Comparison of ENCODE assay signal across 8 mouse cellular contexts in genomic region chr6:5255722-5256451, GRCm38 (mm10). TPM values are rescaled to one million over a fixed set of nuclear protein-coding genes. Genes with fewer than 3 reads are reported as not detected.
DNase-seq lines count a peak whose midpoint lies in the region; ATAC-seq and TF ChIP-seq lines count a peak whose summit lies in the region.

TSS of gene Pon3 (minus strand) at chr6:5256286.

- TF ChIP-seq CTCF in lung, embryonic 14.5 days (IDR thresholded peaks at IDR 0.05; ENCODE audit: low read depth), result no peak

- no peaks in the 10 kb centered on the region for H3K36me3 ChIP-seq in embryonic facial prominence, embryonic 14.5 days (ENCODE audit: control insufficient read depth, insufficient read depth, low read length)
- no peaks in the 10 kb centered on the region; the same call in 1 of the 2 replicates for H3K36me3 ChIP-seq in heart, embryonic 12.5 days
- no peaks in the 10 kb centered on the region for H3K36me3 ChIP-seq in kidney, embryonic 14.5 days (ENCODE audit: control insufficient read depth, insufficient read depth, low read length)
- H3K36me3 ChIP-seq in lung, embryonic 14.5 days (ENCODE audit: insufficient read depth), result no peaks in the 10 kb centered on the region
- no peaks in the 10 kb centered on the region for H3K36me3 ChIP-seq in neural tube, embryonic 15.5 days

- H3K4me3 ChIP-seq in embryonic facial prominence, embryonic 14.5 days (ENCODE audit: low read depth, low read length), result peak within 1 kb of the TSS; percentile 33
- peak within 1 kb of the TSS; percentile 63 for H3K4me3 ChIP-seq in heart, embryonic 12.5 days
- peak within 1 kb of the TSS; percentile 44 for H3K4me3 ChIP-seq in kidney, embryonic 14.5 days (ENCODE audit: low read length)
- H3K4me3 ChIP-seq in lung, embryonic 14.5 days (ENCODE audit: low read depth, low read length), result peak within 1 kb of the TSS; percentile 33
- peak within 1 kb of the TSS; percentile 30 for H3K4me3 ChIP-seq in neural tube, embryonic 15.5 days (replicated peaks)

- peak; percentile 90 for ATAC-seq in embryonic facial prominence, embryonic 14.5 days (ENCODE audit: low read depth)
- ATAC-seq in heart, embryonic 12.5 days (ENCODE audit: insufficient number of reproducible peaks, low FRiP score), result peak; percentile 85
- ATAC-seq in kidney, embryonic 14.5 days (ENCODE audit: low FRiP score, low TSS enrichment), result peak; percentile 85
- peak; percentile 95 for ATAC-seq in lung, embryonic 14.5 days (ENCODE audit: insufficient read depth)
- peak; percentile 50 for ATAC-seq in neural tube, embryonic 15.5 days (ENCODE audit: low FRiP score)

- no peaks in the 10 kb centered on the region for H3K9me3 ChIP-seq in embryonic facial prominence, embryonic 14.5 days (ENCODE audit: control insufficient read depth, low read length)
- H3K9me3 ChIP-seq in heart, embryonic 12.5 days (replicated peaks), result no peaks in the 10 kb centered on the region
- no peaks in the 10 kb centered on the region for H3K9me3 ChIP-seq in kidney, embryonic 14.5 days (ENCODE audit: control insufficient read depth, low read length)
- no peaks in the 10 kb centered on the region for H3K9me3 ChIP-seq in lung, embryonic 14.5 days (ENCODE audit: low read depth, low read length)
- no peaks in the 10 kb centered on the region for H3K9me3 ChIP-seq in neural tube, embryonic 15.5 days (replicated peaks)

- H3K4me2 ChIP-seq in embryonic facial prominence, embryonic 14.5 days (ENCODE audit: low read depth, low read length), result peak within 1 kb of the TSS; percentile 52
- H3K4me2 ChIP-seq in heart, embryonic 12.5 days, result peak within 1 kb of the TSS; percentile 90
- H3K4me2 ChIP-seq in kidney, embryonic 14.5 days (replicated peaks; ENCODE audit: low read depth, low read length), result peak within 1 kb of the TSS; percentile 65
- H3K4me2 ChIP-seq in lung, embryonic 14.5 days, result peak within 1 kb of the TSS; percentile 59
- peak within 1 kb of the TSS; percentile 47 for H3K4me2 ChIP-seq in neural tube, embryonic 15.5 days

- H3K4me1 ChIP-seq in embryonic facial prominence, embryonic 14.5 days (ENCODE audit: control insufficient read depth, insufficient read depth, low read length), result peaks cover 8% of the 10 kb centered on the region; the same call in 1 of the 2 replicates
- H3K4me1 ChIP-seq in heart, embryonic 12.5 days (replicated peaks), result peaks cover 8% of the 10 kb centered on the region
- H3K4me1 ChIP-seq in kidney, embryonic 14.5 days (ENCODE audit: control insufficient read depth, insufficient read depth, low read length), result peaks cover 6% of the 10 kb centered on the region; the same call in 1 of the 2 replicates
- no peaks in the 10 kb centered on the region for H3K4me1 ChIP-seq in lung, embryonic 14.5 days (ENCODE audit: insufficient read depth)
- peaks cover 3% of the 10 kb centered on the region; the same call in 1 of the 2 replicates for H3K4me1 ChIP-seq in neural tube, embryonic 15.5 days

- no peak within 1 kb of the TSS for H3K27ac ChIP-seq in embryonic facial prominence, embryonic 14.5 days (replicated peaks; ENCODE audit: low read depth, low read length)
- H3K27ac ChIP-seq in heart, embryonic 12.5 days (ENCODE audit: poor library complexity, severe bottlenecking), result peak within 1 kb of the TSS; percentile 71
- no peak within 1 kb of the TSS; the same call in 1 of the 2 replicates for H3K27ac ChIP-seq in kidney, embryonic 14.5 days (ENCODE audit: low read depth, low read length)
- H3K27ac ChIP-seq in lung, embryonic 14.5 days (ENCODE audit: low read depth), result no peak within 1 kb of the TSS
- H3K27ac ChIP-seq in neural tube, embryonic 15.5 days (replicated peaks), result no peak within 1 kb of the TSS

- peak; percentile 90 for DNase-seq in 3134 (ENCODE audit: extremely low read depth, insufficient read length, low spot score)
- DNase-seq in WW6 (ENCODE audit: low read depth, low spot score), result peak; percentile 34
- DNase-seq in embryonic facial prominence, embryonic 14.5 days (ENCODE audit: low spot score), result peak; percentile 74
- peak; percentile 72 for DNase-seq in lung, embryonic 14.5 days
- peak; percentile 33 to 54 for DNase-seq in thymus, postnatal 36 days

- H3K9ac ChIP-seq in embryonic facial prominence, embryonic 14.5 days (ENCODE audit: low read depth, low read length), result peak within 1 kb of the TSS; percentile 22; the same call in 1 of the 2 replicates
- peak within 1 kb of the TSS; percentile 73 for H3K9ac ChIP-seq in heart, embryonic 12.5 days
- H3K9ac ChIP-seq in kidney, embryonic 14.5 days (ENCODE audit: low read depth, low read length), result peak within 1 kb of the TSS; percentile 54
- peak within 1 kb of the TSS; percentile 35 for H3K9ac ChIP-seq in lung, embryonic 14.5 days
- no peak within 1 kb of the TSS for H3K9ac ChIP-seq in neural tube, embryonic 15.5 days (replicated peaks)

- H3K27me3 ChIP-seq in embryonic facial prominence, embryonic 14.5 days (replicated peaks; ENCODE audit: control insufficient read depth, insufficient read depth, low read length), result no peaks in the 10 kb centered on the region
- H3K27me3 ChIP-seq in heart, embryonic 12.5 days (replicated peaks), result no peaks in the 10 kb centered on the region
- H3K27me3 ChIP-seq in kidney, embryonic 14.5 days (ENCODE audit: control insufficient read depth, insufficient read depth, low read length), result no peaks in the 10 kb centered on the region
- no peaks in the 10 kb centered on the region for H3K27me3 ChIP-seq in lung, embryonic 14.5 days (ENCODE audit: insufficient read depth, low read length)
- H3K27me3 ChIP-seq in neural tube, embryonic 15.5 days (replicated peaks), result no peaks in the 10 kb centered on the region

- WGBS in embryonic facial prominence, embryonic 14.5 days, result 11% methylated on average over 14 of the region's 16 CpGs
- WGBS in heart, embryonic 12.5 days, result 3% methylated on average over 16 of the region's 16 CpGs
- WGBS in kidney, embryonic 14.5 days, result 3% methylated on average over 16 of the region's 16 CpGs
- 4% methylated on average over 16 of the region's 16 CpGs for WGBS in lung, embryonic 14.5 days
- WGBS in neural tube, embryonic 15.5 days, result 12% methylated on average over 16 of the region's 16 CpGs

RNA-seq across cellular contexts. Expression of gene Pon3, which starts in this region (rescaled TPM):
- 11.8 and 14.0 TPM in 2 replicates for polyA plus RNA-seq in embryonic facial prominence, embryonic 14.5 days (2014; fragmentation: Nextera tagmentation; extraction: Ambion mirVana)
- polyA plus RNA-seq in heart, embryonic 12.5 days (2016; fragmentation: Nextera tagmentation; extraction: Ambion mirVana), result 35.5 and 38.5 TPM in 2 replicates
- 10.3 and 13.3 TPM in 2 replicates for polyA plus RNA-seq in kidney, embryonic 14.5 days (2014; fragmentation: Nextera tagmentation; extraction: Ambion mirVana)
- polyA plus RNA-seq in lung, embryonic 14.5 days (2014; fragmentation: Nextera tagmentation; extraction: Ambion mirVana), result 14.2 and 15.2 TPM in 2 replicates
- polyA plus RNA-seq in neural tube, embryonic 15.5 days (2015; fragmentation: Nextera tagmentation; extraction: Ambion mirVana), result 3.4 and 5.7 TPM in 2 replicates

Comparison
In these comparisons a context has a peak if more than half of its experiments do, and no peak if none do; other contexts are left out.
1. DNase-seq: peak in every context shown above with its lines; median percentile 90 in 3134; 74 in embryonic facial prominence, embryonic 14.5 days; 72 in lung, embryonic 14.5 days; 44 in thymus, postnatal 36 days; 34 in WW6.